Mouse (Mus musculus): ENCODE data around the gene Scn3b. TPM values are rescaled to one million over a fixed set of nuclear protein-coding genes. Genes with fewer than 3 reads are reported as not detected.

Scn3b gene
- polyA plus RNA-seq, 1 experiment from 2014 or later = 0.15 TPM

GRCm38 (mm10) chr9:40234233-40235072 lies 34.6 kb upstream of the Scn3b start:
- no peak overlapping the region for H3K4me3 ChIP-seq (ENCODE audit: low read depth, low read length)
- no peaks in the 10 kb centered on the region for H3K36me3 ChIP-seq (replicated peaks; ENCODE audit: insufficient read depth, low read length)
- DNase-seq = no peak
- no peaks in the 10 kb centered on the region for H3K27me3 ChIP-seq (ENCODE audit: insufficient read depth, low read length)
- H3K9ac ChIP-seq (replicated peaks) = no peak overlapping the region
- H3K9me3 ChIP-seq (ENCODE audit: low read length) = no peaks in the 10 kb centered on the region
- H3K4me1 ChIP-seq (ENCODE audit: insufficient read depth) = 0 out of 2 replicates have a peak, but pooled peaks cover 2% of the 10 kb centered on the region
- 62% methylated on average over 10 of the region's 10 CpGs for WGBS (ENCODE audit: insufficient replicate concordance)
- ATAC-seq = no peak
- no peak overlapping the region for H3K4me2 ChIP-seq (ENCODE audit: low read depth, low read length)
- H3K27ac ChIP-seq (ENCODE audit: low read depth) = no peak overlapping the region
- TF ChIP-seq EP300 (IDR thresholded peaks at IDR 0.05; ENCODE audit: low read depth) (no peak), CTCF (IDR thresholded peaks at IDR 0.05; ENCODE audit: low read depth) (no peak)

- Histone ChIP-seq H3K4me1 (ENCODE audit: insufficient read depth) (0 out of 2 replicates have a peak, but pooled peaks cover 2% of the 10 kb centered on the region), H3K9me3 (ENCODE audit: low read length) (no peaks in the 10 kb centered on the region), H3K4me3 (ENCODE audit: low read depth, low read length) (no peak overlapping the region), H3K9ac (replicated peaks) (no peak overlapping the region), H3K4me2 (ENCODE audit: low read depth, low read length) (no peak overlapping the region), H3K27ac (ENCODE audit: low read depth) (no peak overlapping the region), H3K36me3 (replicated peaks; ENCODE audit: insufficient read depth, low read length) (no peaks in the 10 kb centered on the region), H3K27me3 (ENCODE audit: insufficient read depth, low read length) (0 out of 2 replicates have a peak, but pooled peaks cover under 1% of the 10 kb centered on the region)
- 78% methylated on average over 7 of the region's 7 CpGs for WGBS (ENCODE audit: insufficient replicate concordance)
- DNase-seq (no peak), ATAC-seq (no peak)
- TF ChIP-seq EP300 (IDR thresholded peaks at IDR 0.05; ENCODE audit: low read depth) (no peak), CTCF (IDR thresholded peaks at IDR 0.05; ENCODE audit: low read depth) (no peak)
Measured at GRCm38 (mm10) chr9:40235220-40235619, 33.8 kb upstream of the Scn3b start.

- DNase-seq (no peak), ATAC-seq (no peak)
- H3K27me3 ChIP-seq (ENCODE audit: insufficient read depth, low read length) = peaks cover 9% of the 10 kb centered on the region; the same call in 1 of the 2 replicates
- H3K4me2 ChIP-seq (ENCODE audit: low read depth, low read length) = no peak overlapping the region
- no peak overlapping the region for H3K9ac ChIP-seq (replicated peaks)
- no peaks in the 10 kb centered on the region for H3K36me3 ChIP-seq (replicated peaks; ENCODE audit: insufficient read depth, low read length)
- TF ChIP-seq EP300 (IDR thresholded peaks at IDR 0.05; ENCODE audit: low read depth) (no peak), CTCF (IDR thresholded peaks at IDR 0.05; ENCODE audit: low read depth) (no peak)
- H3K4me1 ChIP-seq (ENCODE audit: insufficient read depth) = peaks cover 2% of the 10 kb centered on the region; the same call in 1 of the 2 replicates
- no peak overlapping the region for H3K27ac ChIP-seq (ENCODE audit: low read depth)
- H3K9me3 ChIP-seq (ENCODE audit: low read length) = no peaks in the 10 kb centered on the region
- no peak overlapping the region for H3K4me3 ChIP-seq (ENCODE audit: low read depth, low read length)
- 51% methylated on average over 4 of the region's 4 CpGs for WGBS (ENCODE audit: insufficient replicate concordance)
Measured at GRCm38 (mm10) chr9:40239749-40240148, 29.3 kb upstream of the Scn3b start.

GRCm38 (mm10) chr9:40240311-40240710 lies 28.7 kb upstream of the Scn3b start:
- Histone ChIP-seq H3K4me1 (ENCODE audit: insufficient read depth) (peaks cover 2% of the 10 kb centered on the region; the same call in 1 of the 2 replicates), H3K27me3 (ENCODE audit: insufficient read depth, low read length) (peaks cover 9% of the 10 kb centered on the region; the same call in 1 of the 2 replicates), H3K4me3 (ENCODE audit: low read depth, low read length) (no peak overlapping the region), H3K27ac (ENCODE audit: low read depth) (no peak overlapping the region), H3K9me3 (ENCODE audit: low read length) (no peaks in the 10 kb centered on the region), H3K4me2 (ENCODE audit: low read depth, low read length) (no peak overlapping the region), H3K36me3 (replicated peaks; ENCODE audit: insufficient read depth, low read length) (no peaks in the 10 kb centered on the region), H3K9ac (replicated peaks) (no peak overlapping the region)
- 17% methylated on average over 5 of the region's 5 CpGs for WGBS (ENCODE audit: insufficient replicate concordance)
- DNase-seq = no peak
- no peak for TF ChIP-seq EP300 (IDR thresholded peaks at IDR 0.05; ENCODE audit: low read depth)
- TF ChIP-seq CTCF (IDR thresholded peaks at IDR 0.05; ENCODE audit: low read depth) = no peak
- ATAC-seq = no peak

GRCm38 (mm10) chr9:40241223-40241801 lies 27.7 kb upstream of the Scn3b start:
- peak overlapping the region; percentile 44 for H3K4me3 ChIP-seq (ENCODE audit: low read depth, low read length)
- TF ChIP-seq CTCF (IDR thresholded peaks at IDR 0.05; ENCODE audit: low read depth) = no peak
- no peak for TF ChIP-seq EP300 (IDR thresholded peaks at IDR 0.05; ENCODE audit: low read depth)
- DNase-seq (peak; percentile 26), ATAC-seq (no peak)
- no peaks in the 10 kb centered on the region for H3K9me3 ChIP-seq (ENCODE audit: low read length)
- 2% methylated on average over 15 of the region's 15 CpGs for WGBS (ENCODE audit: insufficient replicate concordance)
- H3K36me3 ChIP-seq (replicated peaks; ENCODE audit: insufficient read depth, low read length) = no peaks in the 10 kb centered on the region
- peak overlapping the region; percentile 46 for H3K9ac ChIP-seq (replicated peaks)
- peaks cover 2% of the 10 kb centered on the region; the same call in 1 of the 2 replicates for H3K4me1 ChIP-seq (ENCODE audit: insufficient read depth)
- peak overlapping the region; percentile 76 for H3K4me2 ChIP-seq (ENCODE audit: low read depth, low read length)
- peaks cover 9% of the 10 kb centered on the region; the same call in 1 of the 2 replicates for H3K27me3 ChIP-seq (ENCODE audit: insufficient read depth, low read length)
- H3K27ac ChIP-seq (ENCODE audit: low read depth) = no peak overlapping the region
